ENCODE assay signal across 10 mouse cellular contexts in the genomic region with DNA sequence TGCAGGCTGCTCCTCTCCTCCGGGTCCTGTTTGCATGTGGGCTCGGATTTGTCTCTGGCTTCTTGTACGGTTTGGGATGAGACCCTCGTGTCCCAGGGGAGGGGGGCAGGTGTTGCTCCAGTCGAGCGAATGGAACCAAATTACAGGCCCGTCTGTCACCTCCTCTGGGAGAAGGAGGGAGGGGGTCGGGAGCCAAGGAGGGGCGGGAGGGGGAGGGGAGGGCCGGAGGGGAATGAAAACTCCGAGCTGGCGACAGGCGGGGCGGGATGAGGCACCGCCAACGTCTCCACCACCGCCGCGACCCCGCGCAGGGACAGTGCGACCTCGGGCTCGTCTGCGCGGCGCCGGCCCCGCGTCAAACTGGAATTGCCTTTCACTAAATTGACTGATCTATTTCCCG. TPM values are rescaled to one million over a fixed set of nuclear protein-coding genes. Genes with fewer than 3 reads are reported as not detected.
A peak's percentile ranks its signal among the peaks of the same experiment; 100 is the strongest.
DNase-seq lines count a peak whose midpoint lies in the region; ATAC-seq and TF ChIP-seq lines count a peak whose summit lies in the region.
"Had no signal": no experiment of that assay in that cellular context is flagged by ENCODE, and none has a peak within 500 bp of the region (broad histone marks: within the 10 kb centered on the region; RNA-seq: fewer than 3 reads in every experiment).

No protein-coding gene starts in this region.

- peak overlapping the region; percentile 35 for H3K4me3 ChIP-seq in kidney, embryonic 16.5 days (ENCODE audit: low read length)
- H3K4me3 ChIP-seq in embryonic facial prominence, embryonic 11.5 days (ENCODE audit: low read depth, low read length): peak overlapping the region; percentile 19; the same call in 1 of the 2 replicates
- H3K4me3 ChIP-seq in hindbrain, postnatal 0 days (ENCODE audit: low read length): peak overlapping the region; percentile 26

- H3K4me2 ChIP-seq in kidney, embryonic 16.5 days (replicated peaks; ENCODE audit: low read depth, low read length): peak overlapping the region; percentile 55
- peak overlapping the region; percentile 60 for H3K4me2 ChIP-seq in embryonic facial prominence, embryonic 11.5 days (ENCODE audit: low read depth, low read length)
- peak overlapping the region; percentile 55 for H3K4me2 ChIP-seq in hindbrain, postnatal 0 days (ENCODE audit: low read depth, low read length)

- no peaks in the 10 kb centered on the region for H3K36me3 ChIP-seq in kidney, embryonic 16.5 days (ENCODE audit: insufficient read depth, low read length)
- no peaks in the 10 kb centered on the region for H3K36me3 ChIP-seq in embryonic facial prominence, embryonic 11.5 days (replicated peaks; ENCODE audit: control insufficient read depth, insufficient read depth, low read depth, low read length)
- H3K36me3 ChIP-seq in hindbrain, postnatal 0 days (ENCODE audit: insufficient read depth, low read length): no peaks in the 10 kb centered on the region

- no peaks in the 10 kb centered on the region for H3K9me3 ChIP-seq in kidney, embryonic 16.5 days (ENCODE audit: low read length)
- no peaks in the 10 kb centered on the region for H3K9me3 ChIP-seq in embryonic facial prominence, embryonic 11.5 days (replicated peaks; ENCODE audit: control insufficient read depth, low read length)
- H3K9me3 ChIP-seq in hindbrain, postnatal 0 days (ENCODE audit: low read length): no peaks in the 10 kb centered on the region

- peaks cover 47% of the 10 kb centered on the region for H3K27me3 ChIP-seq in kidney, embryonic 16.5 days (ENCODE audit: insufficient read depth, low read length)
- H3K27me3 ChIP-seq in embryonic facial prominence, embryonic 11.5 days (ENCODE audit: control insufficient read depth, insufficient read depth, low read length): 0 out of 2 replicates have a peak, but pooled peaks cover 6% of the 10 kb centered on the region
- no peaks in the 10 kb centered on the region for H3K27me3 ChIP-seq in hindbrain, postnatal 0 days (ENCODE audit: insufficient read depth, low read length)

- no peak for ATAC-seq in kidney, embryonic 16.5 days (ENCODE audit: low FRiP score, low TSS enrichment)
- peak; percentile 64 for ATAC-seq in embryonic facial prominence, embryonic 11.5 days (replicated peaks; ENCODE audit: insufficient number of reproducible peaks, low FRiP score, low TSS enrichment, low read depth)
- ATAC-seq in hindbrain, postnatal 0 days: peak; percentile 80

- TF ChIP-seq CTCF in hindbrain, postnatal 0 days (IDR thresholded peaks at IDR 0.05; ENCODE audit: low read depth): no peak

- no peak overlapping the region for H3K9ac ChIP-seq in kidney, embryonic 16.5 days (replicated peaks; ENCODE audit: low read length)
- H3K9ac ChIP-seq in embryonic facial prominence, embryonic 11.5 days (replicated peaks; ENCODE audit: low read length): peak overlapping the region; percentile 22; the same call in 1 of the 2 replicates
- no peak overlapping the region for H3K9ac ChIP-seq in hindbrain, postnatal 0 days (replicated peaks; ENCODE audit: low read length)

- H3K4me1 ChIP-seq in kidney, embryonic 16.5 days (ENCODE audit: insufficient read depth, low read length): no peaks in the 10 kb centered on the region
- H3K4me1 ChIP-seq in embryonic facial prominence, embryonic 11.5 days (ENCODE audit: control insufficient read depth, insufficient read depth, low read length): no peaks in the 10 kb centered on the region
- 0 out of 2 replicates have a peak, but pooled peaks cover 6% of the 10 kb centered on the region for H3K4me1 ChIP-seq in hindbrain, postnatal 0 days (ENCODE audit: insufficient read depth, low read length)

- under 1% methylated on average over 30 of the region's 31 CpGs for WGBS in kidney, embryonic 16.5 days
- WGBS in embryonic facial prominence, embryonic 11.5 days: under 1% methylated on average over 30 of the region's 31 CpGs
- WGBS in hindbrain, postnatal 0 days: 1% methylated on average over 31 of the region's 31 CpGs

- no peak for DNase-seq in kidney, postnatal 36 days
- DNase-seq in embryonic facial prominence, embryonic 11.5 days (ENCODE audit: low spot score): no peak
- peak; percentile 82 for DNase-seq in hindbrain, postnatal 0 days (ENCODE audit: low spot score)
- DNase-seq in neural tube, embryonic 10.5 days (ENCODE audit: extremely low spot score, low spot score): peak; percentile 55
- DNase-seq in adipocyte (ENCODE audit: low spot score): no peak
- DNase-seq in spleen, postnatal 4 days (ENCODE audit: low spot score in 2 of 2): no peak
- DNase-seq in cerebellum, adult 11-12 months: no peak

- H3K27ac ChIP-seq in kidney, embryonic 16.5 days (ENCODE audit: low read length): no peak overlapping the region
- no peak overlapping the region for H3K27ac ChIP-seq in embryonic facial prominence, embryonic 11.5 days (replicated peaks; ENCODE audit: low read depth, low read length)
- peak overlapping the region; percentile 45; the same call in 1 of the 2 replicates for H3K27ac ChIP-seq in hindbrain, postnatal 0 days

RNA-seq across cellular contexts. Expression of a gene that starts 13.5 kb away (rescaled TPM):
- 0.06 TPM in 1 of 2 replicates, not detected in the other for polyA plus RNA-seq in kidney, embryonic 16.5 days (2015; fragmentation: Nextera tagmentation; extraction: Ambion mirVana)
- 21.6 and 31.0 TPM in 2 replicates for polyA plus RNA-seq in embryonic facial prominence, embryonic 11.5 days (2014; fragmentation: Nextera tagmentation; extraction: Ambion mirVana)
- 30.3 and 31.9 TPM in 2 replicates for total RNA-seq in hindbrain, postnatal 0 days (2014; rRNA removed)
- 25.1 and 28.2 TPM in 2 replicates for polyA plus RNA-seq in hindbrain, postnatal 0 days (2015; fragmentation: Nextera tagmentation; extraction: Ambion mirVana)
- total RNA-seq: hematopoietic stem cell, adult 5-6 weeks had no signal
- polyA plus RNA-seq: spleen, adult 2 months had no signal

Comparison
In these comparisons a context has a peak if more than half of its experiments do, and no peak if none do; other contexts are left out.
1. DNase-seq: peak in hindbrain, postnatal 0 days (single experiment) and neural tube, embryonic 10.5 days (single experiment); none in kidney, postnatal 36 days (0 of 2), embryonic facial prominence, embryonic 11.5 days (single experiment), adipocyte (single experiment), spleen, postnatal 4 days (0 of 2) and cerebellum, adult 11-12 months (single experiment).
2. RNA of a gene that starts 13.5 kb away (polyA plus RNA-seq): 25.1 to 28.2 TPM in hindbrain, postnatal 0 days and 21.6 to 31.0 TPM in embryonic facial prominence, embryonic 11.5 days; 0.06 TPM in kidney, embryonic 16.5 days; every median in the first group is over 10 times any median in the second.
3. Peak in every context shown above with its lines, with median percentiles within 50 percentile points of each other: H3K4me2 ChIP-seq and H3K4me3 ChIP-seq.